Mouse (Mus musculus) left cerebral cortex, postnatal 36 days (tissue): ENCODE measurements at regions not wholly inside any gene's neighbourhood (a gene's known extent, or its start where the extent isn't known, plus 50 kb on each side); places are given as distances from the start of the nearest gene placed in this dataset.

Source experiments
- DNase-seq, 2 experiments: peaks; one replicate each; pipeline ENCODE4 v3.0.0; 2021 to 2022; ENCODE audit warnings: low spot score in 2 of 2, mixed read lengths in 1 of 2
- intact Hi-C: fragments of 180-260 bp; cut with DNase I; formaldehyde crosslinking; loops from one replicate; pipeline ENCODE4 v1.15.1; 2025

DNA sequence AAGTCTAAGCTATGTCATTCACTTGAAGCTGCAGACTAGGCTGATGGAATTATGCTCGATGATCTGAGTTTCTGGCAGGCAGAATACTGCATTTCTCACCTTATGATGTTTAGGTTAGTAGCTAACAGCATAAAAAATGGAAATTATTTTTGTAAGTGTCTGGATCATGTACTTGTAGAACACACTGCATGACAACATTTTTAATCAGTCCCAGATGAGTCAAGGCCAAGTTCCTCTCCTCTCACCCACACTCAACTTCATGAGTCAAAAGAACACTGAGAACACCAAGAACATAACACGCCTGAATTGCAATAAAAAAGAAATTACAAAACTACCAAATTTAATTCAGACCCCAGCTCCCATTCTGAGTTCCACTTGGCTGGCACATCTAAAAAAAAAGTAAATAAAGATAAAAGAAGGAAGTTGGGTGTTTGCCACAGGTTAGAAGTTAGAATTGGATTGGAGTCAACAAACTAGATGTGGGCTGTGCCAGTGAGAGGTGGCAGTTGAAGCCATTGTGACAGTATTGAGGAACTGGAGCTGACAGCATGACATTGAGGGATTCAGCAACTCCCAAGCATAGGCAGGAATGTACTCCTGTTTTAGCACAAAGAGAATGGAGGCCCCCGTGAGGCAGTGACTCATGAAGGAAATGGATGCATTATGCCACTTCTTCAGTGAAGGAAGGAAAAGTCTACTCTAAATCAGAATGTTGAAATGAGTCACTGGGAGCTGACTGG, 222.8 kb upstream of the 4931408C20Rik start:
- intact Hi-C loops: no loop called here
- DNase-seq: peak; percentile 45 to 57

- intact Hi-C loops: no loop called here
- no peak for DNase-seq
Measured at GRCm38 (mm10) chr1:26902306-26902705, 215.0 kb upstream of the 4931408C20Rik start.

GRCm38 (mm10) chr1:26857433-26857832, 170.2 kb upstream of the 4931408C20Rik start:
- intact Hi-C loops: no loop called here
- DNase-seq: no peak

- intact Hi-C loops: no loop called here
- DNase-seq: no peak
Measured at GRCm38 (mm10) chr1:26853802-26854201, 166.5 kb upstream of the 4931408C20Rik start.

GRCm38 (mm10) chr1:26809259-26809658, 122.0 kb upstream of the 4931408C20Rik start:
- intact Hi-C loops: no loop called here
- DNase-seq: no peak

GRCm38 (mm10) chr1:26765076-26765475, 77.8 kb upstream of the 4931408C20Rik start:
- intact Hi-C loops: no loop called here
- no peak for DNase-seq
